8 mouse cellular contexts compared by ENCODE assay signal in genomic region chr3:89963926-89964739, GRCm38 (mm10). TPM values are rescaled to one million over a fixed set of nuclear protein-coding genes. Genes with fewer than 3 reads are reported as not detected.
A peak's percentile ranks its signal among the peaks of the same experiment; 100 is the strongest.
DNase-seq lines count a peak whose midpoint lies in the region; ATAC-seq and TF ChIP-seq lines count a peak whose summit lies in the region.

No protein-coding gene starts in this region.

- ATAC-seq in forebrain, embryonic 13.5 days = 0 out of 2 replicates have a peak, but pooled peaks have one; percentile 16

- peaks cover 25% of the 10 kb centered on the region for H3K79me2 ChIP-seq in macrophage (ENCODE audit: inconsistent target)

- no peaks in the 10 kb centered on the region; the same call in 1 of the 2 replicates for H3K9me3 ChIP-seq in forebrain, embryonic 13.5 days (replicated peaks)

- TF ChIP-seq CTCF in layer of hippocampus, adult 2 months (conservative IDR thresholded peaks at IDR 0.05) = peak; percentile 93

- peaks cover 53% of the 10 kb centered on the region for H3K4me1 ChIP-seq in forebrain, embryonic 13.5 days

- H3K36me3 ChIP-seq in forebrain, embryonic 13.5 days (ENCODE audit: poor library complexity, severe bottlenecking) = peaks cover 5% of the 10 kb centered on the region; the same call in 1 of the 2 replicates
- H3K36me3 ChIP-seq in macrophage (ENCODE audit: inconsistent target) = no peaks in the 10 kb centered on the region

- H3K4me2 ChIP-seq in forebrain, embryonic 13.5 days = peak overlapping the region; percentile 98

- no peaks in the 10 kb centered on the region for H3K27me3 ChIP-seq in forebrain, embryonic 13.5 days

- peak overlapping the region; percentile 91 for H3K4me3 ChIP-seq in layer of hippocampus, adult 2 months
- peak overlapping the region; percentile 82 for H3K4me3 ChIP-seq in forebrain, embryonic 13.5 days
- peak overlapping the region; percentile 77 for H3K4me3 ChIP-seq in macrophage (ENCODE audit: inconsistent target)

- peak overlapping the region; percentile 96 for H3K27ac ChIP-seq in layer of hippocampus, adult 2 months
- peak overlapping the region; percentile 90 for H3K27ac ChIP-seq in forebrain, embryonic 13.5 days
- H3K27ac ChIP-seq in macrophage = peak overlapping the region; percentile 69

- peak; percentile 61 to 66 for DNase-seq in layer of hippocampus, adult 2 months (ENCODE audit: low spot score in 2 of 2)
- DNase-seq in layer of hippocampus, adult 8-10 months (ENCODE audit: low spot score in 2 of 2) = no peak
- peak; percentile 60 for DNase-seq in cerebellum, adult 11-12 months
- DNase-seq in heart, postnatal 4 days = peak; percentile 78
- peak; percentile 38 to 63 for DNase-seq in layer of hippocampus, postnatal 14 days (ENCODE audit: low spot score in 2 of 2)
- peak; percentile 65 to 82 for DNase-seq in right cerebral cortex, postnatal 10 days (ENCODE audit: low spot score in 2 of 2)

- WGBS in forebrain, embryonic 13.5 days = 35% methylated on average over 22 of the region's 22 CpGs
- WGBS in macrophage (ENCODE audit: missing documents) = 17% methylated on average over 22 of the region's 22 CpGs

- H3K9ac ChIP-seq in forebrain, embryonic 13.5 days = peak overlapping the region; percentile 92

RNA-seq across cellular contexts. Expression of gene Atp8b2, which starts 0.8 kb away (rescaled TPM):
- 10 to 100 TPM; 79.1 to 94.6 TPM for total RNA-seq in layer of hippocampus, adult 2 months (2021)
- total RNA-seq in layer of hippocampus, adult 8-10 months (2022) = 100 to 1,000 TPM in 1 of 4 experiments, 10 to 100 TPM in 3; 86.7 to 114 (median 92.3) TPM
- 10.2 and 11.3 TPM in 2 replicates for polyA plus RNA-seq in forebrain, embryonic 13.5 days (2015; fragmentation: Nextera tagmentation; extraction: Ambion mirVana)
- 10 to 100 TPM; 51.4 to 59.6 TPM for total RNA-seq in heart, postnatal 4 days (2021)
- total RNA-seq in layer of hippocampus, postnatal 14 days (2021) = 10 to 100 TPM; 77.3 to 93.0 TPM
- 100 to 1,000 TPM in 1 of 26 experiments, 10 to 100 TPM in 22, 1 to 10 TPM in 3; 5.4 to 106 (median 49.9) TPM for total RNA-seq in macrophage (2018; cell fraction: chromatin; rRNA removed)
- 10 to 100 TPM in 15 of 26 experiments, 1 to 10 TPM in 11; 5.0 to 15.7 (median 10.8) TPM for total RNA-seq in macrophage (2018; cell fraction: cytosol; rRNA removed)
- total RNA-seq in macrophage (2018; cell fraction: nucleus; rRNA removed) = 10 to 100 TPM in 25 of 26 experiments, 1 to 10 TPM in 1; 9.4 to 81.2 (median 22.3) TPM
- 8.0 to 10.1 TPM (median 10.0 TPM) in 3 replicates for polyA plus RNA-seq in macrophage (2018)

RNA-seq across cellular contexts. Expression of gene Hax1, which starts 34.4 kb away (rescaled TPM):
- total RNA-seq in layer of hippocampus, adult 2 months (2021) = 10 to 100 TPM; 89.8 to 91.8 TPM
- 100 to 1,000 TPM in 2 of 4 experiments, 10 to 100 TPM in 2; 76.9 to 121 (median 99.5) TPM for total RNA-seq in layer of hippocampus, adult 8-10 months (2022)
- 162 and 167 TPM in 2 replicates for polyA plus RNA-seq in forebrain, embryonic 13.5 days (2015; fragmentation: Nextera tagmentation; extraction: Ambion mirVana)
- total RNA-seq in heart, postnatal 4 days (2021) = 10 to 100 TPM; 39.0 to 44.5 TPM
- 10 to 100 TPM; 67.8 to 71.8 TPM for total RNA-seq in layer of hippocampus, postnatal 14 days (2021)
- total RNA-seq in macrophage (2018; cell fraction: chromatin; rRNA removed) = 100 to 1,000 TPM in 13 of 26 experiments, 10 to 100 TPM in 13; 48.7 to 156 (median 100) TPM
- total RNA-seq in macrophage (2018; cell fraction: cytosol; rRNA removed) = 100 to 1,000 TPM in 16 of 26 experiments, 10 to 100 TPM in 10; 79.7 to 159 (median 118) TPM
- total RNA-seq in macrophage (2018; cell fraction: nucleus; rRNA removed) = 100 to 1,000 TPM in 14 of 26 experiments, 10 to 100 TPM in 12; 43.9 to 145 (median 106) TPM
- polyA plus RNA-seq in macrophage (2018) = 77.9 to 113 TPM (median 113 TPM) in 3 replicates

RNA-seq across cellular contexts. Expression of gene Il6ra, which starts 51.1 kb away (rescaled TPM):
- total RNA-seq in layer of hippocampus, adult 2 months (2021) = 1 to 10 TPM; 5.9 to 6.1 TPM
- total RNA-seq in layer of hippocampus, adult 8-10 months (2022) = 1 to 10 TPM; 6.6 to 9.4 (median 8.1) TPM
- 0.25 and 0.36 TPM in 2 replicates for polyA plus RNA-seq in forebrain, embryonic 13.5 days (2015; fragmentation: Nextera tagmentation; extraction: Ambion mirVana)
- total RNA-seq in heart, postnatal 4 days (2021) = 1 to 10 TPM; 1.5 to 2.0 TPM
- total RNA-seq in layer of hippocampus, postnatal 14 days (2021) = 1 to 10 TPM; 5.0 to 6.1 TPM
- total RNA-seq in macrophage (2018; cell fraction: chromatin; rRNA removed) = 10 to 100 TPM in 21 of 26 experiments, 1 to 10 TPM in 5; 1.8 to 69.3 (median 37.4) TPM
- 10 to 100 TPM in 25 of 26 experiments, 1 to 10 TPM in 1; 9.7 to 75.5 (median 34.8) TPM for total RNA-seq in macrophage (2018; cell fraction: cytosol; rRNA removed)
- total RNA-seq in macrophage (2018; cell fraction: nucleus; rRNA removed) = 100 to 1,000 TPM in 2 of 26 experiments, 10 to 100 TPM in 24; 11.0 to 113 (median 57.1) TPM
- 19.4 to 52.9 TPM (median 29.9 TPM) in 3 replicates for polyA plus RNA-seq in macrophage (2018)

Comparison
In these comparisons a context has a peak if more than half of its experiments do, and no peak if none do; other contexts are left out.
1. DNase-seq: peak in layer of hippocampus, adult 2 months (2 of 2), cerebellum, adult 11-12 months (single experiment), heart, postnatal 4 days (single experiment), layer of hippocampus, postnatal 14 days (2 of 2) and right cerebral cortex, postnatal 10 days (2 of 2); none in layer of hippocampus, adult 8-10 months (0 of 2).
2. Peak in every context shown above with its lines, with median percentiles within 50 percentile points of each other: H3K27ac ChIP-seq and H3K4me3 ChIP-seq.